Mouse (Mus musculus) MEL-GATA-1-ER (cell line): Measurements from ENCODE around the gene Carmil1.

ENCODE experiments used
- DNase-seq: peaks from one replicate; pipeline ENCODE4 v3.0.0-alpha.2; 2012; ENCODE audit warnings: low read depth; ENCODE audit errors: extremely low read depth

The Carmil1 gene

GRCm38 (mm10) chr13:24280439-24281431 is at the start of gene Carmil1:
Carmil1 (minus strand) TSS chr13:24280795.
- peak; percentile 40 for DNase-seq

- no peak for DNase-seq
These were observed 49.5 kb upstream of the Carmil1 start for GRCm38 (mm10) chr13:24330128-24330527.

DNA sequence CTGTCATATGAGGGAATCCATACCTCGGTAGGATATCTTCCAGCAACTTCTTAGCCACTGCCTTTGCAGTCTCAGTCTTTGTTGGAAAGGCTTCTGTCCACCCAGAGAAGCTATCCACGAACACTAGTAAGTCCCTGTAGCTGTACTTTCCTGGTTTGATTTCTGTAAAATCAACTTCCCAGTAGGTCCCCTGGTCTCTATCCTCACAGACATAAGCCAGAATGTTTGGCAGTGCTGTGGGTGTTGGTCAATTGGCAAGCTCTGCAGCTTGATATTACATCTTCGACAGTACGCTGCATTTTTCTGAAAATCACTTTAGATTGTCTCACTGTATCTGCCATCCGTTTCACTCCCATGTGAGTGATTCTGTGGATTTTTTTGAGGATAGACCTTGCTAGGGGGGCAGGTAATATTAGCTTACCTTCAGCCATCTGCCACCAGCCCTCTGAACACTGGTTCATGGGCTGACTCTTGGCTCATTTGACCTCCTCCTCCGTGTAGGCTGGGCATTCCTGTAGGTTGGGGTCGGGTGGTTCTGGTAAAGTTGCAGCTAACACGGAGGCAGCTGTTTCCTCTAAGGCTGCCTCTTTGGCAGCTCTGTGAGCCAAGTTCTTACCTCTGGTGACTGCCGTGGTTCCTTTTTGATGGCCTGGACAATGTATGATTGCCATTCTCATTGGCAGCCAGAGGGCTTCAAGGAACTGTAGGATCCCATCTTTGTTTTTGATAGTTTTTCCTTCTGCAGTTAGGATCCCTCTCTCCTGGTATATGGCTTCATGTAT is 47.6 kb upstream of the Carmil1 start:
- DNase-seq: no peak

GRCm38 (mm10) chr13:24327201-24327600 is 46.6 kb upstream of the Carmil1 start, which contains the start of gene Cmah:
Cmah (plus strand) TSS chr13:24327404.
- no peak for DNase-seq

GRCm38 (mm10) chr13:24321313-24321712 is 40.7 kb upstream of the Carmil1 start:
- no peak for DNase-seq

DNA sequence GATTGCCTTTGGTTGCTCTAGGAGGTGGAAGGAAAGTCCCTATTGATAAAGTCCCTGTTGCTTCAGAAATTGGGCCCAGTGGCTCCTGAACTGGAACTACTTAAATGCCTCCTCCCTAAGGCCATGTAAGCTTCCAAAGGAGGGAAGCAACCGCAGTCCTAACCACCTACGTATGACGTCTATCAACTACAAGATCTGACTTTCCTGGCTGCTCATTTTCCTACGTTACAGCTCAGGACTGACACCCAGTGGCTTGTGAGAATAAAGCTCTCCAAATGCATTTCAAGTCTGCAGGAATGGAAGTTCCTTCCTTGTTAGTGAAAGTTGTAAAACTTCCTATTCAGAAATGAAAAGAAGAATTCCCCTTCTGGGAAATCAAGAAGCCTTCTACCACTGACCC is 38.0 kb upstream of the Carmil1 start:
- DNase-seq: no peak

GRCm38 (mm10) chr13:24316563-24316962 is 36.0 kb upstream of the Carmil1 start:
- no peak for DNase-seq

DNA sequence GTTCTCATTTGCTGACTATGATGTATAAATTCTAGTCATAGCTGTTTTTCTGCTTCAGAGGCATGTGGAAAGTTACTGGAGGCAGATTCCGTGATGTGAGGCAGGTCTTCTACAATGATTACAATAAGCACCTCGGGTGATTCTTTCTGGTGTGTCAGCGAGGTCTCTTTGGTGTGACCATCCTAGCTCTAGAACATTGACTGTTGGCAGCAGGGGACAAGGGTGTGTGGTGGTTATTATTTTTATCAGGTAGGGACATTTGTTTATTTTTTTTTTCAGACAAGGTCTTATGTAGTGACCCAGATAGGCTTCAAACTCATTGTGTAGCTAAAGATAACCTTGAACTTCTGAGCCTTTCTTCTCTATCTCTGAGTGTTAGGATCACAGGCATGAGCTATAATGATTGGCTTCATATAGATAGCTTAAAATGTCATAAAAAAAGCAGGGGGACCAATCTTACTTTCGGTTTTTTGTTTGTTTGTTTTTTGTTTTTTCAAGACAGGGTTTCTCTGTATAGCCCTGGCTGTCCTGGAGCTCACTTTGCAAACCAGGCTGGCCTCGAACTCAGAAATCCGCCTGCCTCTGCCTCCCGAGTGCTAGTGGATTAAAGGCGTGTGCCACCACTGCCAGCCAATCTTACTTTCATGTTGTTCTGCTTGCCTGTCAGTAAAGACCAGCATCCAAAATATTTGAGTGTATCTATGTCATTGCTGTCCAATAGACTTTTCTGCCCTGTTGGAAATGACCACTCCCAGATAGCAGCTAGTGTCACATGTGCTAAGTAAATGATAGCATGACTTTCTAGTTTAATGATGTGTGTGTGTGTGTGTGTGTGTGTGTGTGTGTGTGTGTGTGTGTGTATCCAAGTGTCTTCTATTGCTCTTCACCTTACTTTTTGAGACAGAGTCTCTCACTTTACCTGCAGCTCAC is 30.7 kb upstream of the Carmil1 start:
- DNase-seq: no peak

GRCm38 (mm10) chr13:24306248-24306647 is 25.7 kb upstream of the Carmil1 start:
- DNase-seq: no peak

GRCm38 (mm10) chr13:24305486-24305885 is 24.9 kb upstream of the Carmil1 start:
- DNase-seq: no peak

DNA sequence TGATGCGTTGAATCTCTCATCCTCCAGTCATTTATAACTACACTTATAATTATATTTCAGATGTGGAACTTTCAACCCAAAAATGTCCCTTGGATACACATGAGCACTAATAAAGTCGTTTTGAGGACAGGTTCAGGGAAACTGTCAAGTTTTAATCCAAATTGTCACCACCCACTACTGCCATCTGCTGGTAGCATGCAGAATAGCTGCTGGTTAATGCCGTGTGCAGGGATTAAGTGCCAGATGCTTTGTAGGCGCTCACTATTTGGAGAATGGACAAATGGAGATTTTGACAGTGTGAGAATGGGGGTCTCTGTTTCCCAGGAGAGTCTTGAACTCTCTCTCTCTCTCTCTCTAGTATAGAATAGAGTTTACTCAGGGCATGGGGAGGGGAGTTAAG is 16.7 kb upstream of the Carmil1 start:
- DNase-seq: peak; percentile 36

GRCm38 (mm10) chr13:24287381-24287780 is 6.8 kb upstream of the Carmil1 start:
- no peak for DNase-seq

DNA sequence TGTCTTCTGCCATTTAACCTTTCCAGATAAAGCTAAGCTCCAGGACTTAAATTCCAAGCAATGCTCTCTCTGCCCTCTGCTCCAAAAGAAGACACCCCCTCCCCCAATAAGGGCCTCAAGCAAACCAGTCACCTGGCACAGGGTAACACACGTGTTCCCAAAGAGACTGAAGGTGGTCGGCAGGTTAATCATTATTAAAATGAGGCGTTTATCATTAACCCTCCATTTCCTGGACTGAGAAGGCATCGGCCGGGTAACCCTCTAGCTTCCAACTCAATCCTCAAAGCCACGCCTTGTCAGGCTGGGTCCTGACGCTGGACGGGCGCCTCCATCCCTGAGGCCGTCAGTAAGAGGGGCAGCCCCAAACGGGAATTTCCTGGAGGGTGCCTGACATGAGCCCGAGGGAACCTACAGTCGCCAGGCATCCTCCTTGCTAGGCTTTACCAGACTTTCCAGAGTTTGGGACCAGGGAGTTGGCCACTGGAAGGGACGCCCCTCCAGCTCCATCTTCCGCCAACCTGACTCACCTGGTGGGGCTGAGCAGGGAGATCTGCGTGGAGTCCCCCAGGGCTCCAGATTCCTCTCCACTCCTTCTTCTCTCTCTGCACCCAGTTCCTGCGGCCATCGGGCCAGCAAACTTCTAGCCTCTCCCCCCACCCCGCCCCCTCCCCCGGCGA is 695 bp downstream of the Carmil1 start:
- no peak for DNase-seq

GRCm38 (mm10) chr13:24279407-24279761 is 1.2 kb downstream of the Carmil1 start:
- no peak for DNase-seq

GRCm38 (mm10) chr13:24272740-24273377 is 7.7 kb downstream of the Carmil1 start:
- DNase-seq: no peak

DNA sequence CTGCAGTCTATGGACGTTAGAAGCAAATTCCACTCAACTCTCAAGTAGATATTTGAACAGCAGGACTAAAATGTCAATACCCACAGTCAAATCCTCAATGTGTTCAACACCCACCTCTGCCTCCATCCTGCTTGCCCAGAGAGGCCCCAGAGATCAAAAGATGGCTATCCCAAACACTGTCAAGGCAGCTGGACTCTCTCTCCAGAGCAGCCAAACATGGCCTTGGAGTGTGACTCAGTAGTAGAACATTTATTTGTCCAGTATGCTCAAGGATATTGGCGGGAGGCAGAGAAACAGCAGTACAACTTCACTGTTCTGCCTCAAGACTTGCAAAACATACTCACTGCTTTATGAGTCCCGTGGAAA is 11.5 kb downstream of the Carmil1 start:
- no peak for DNase-seq

DNA sequence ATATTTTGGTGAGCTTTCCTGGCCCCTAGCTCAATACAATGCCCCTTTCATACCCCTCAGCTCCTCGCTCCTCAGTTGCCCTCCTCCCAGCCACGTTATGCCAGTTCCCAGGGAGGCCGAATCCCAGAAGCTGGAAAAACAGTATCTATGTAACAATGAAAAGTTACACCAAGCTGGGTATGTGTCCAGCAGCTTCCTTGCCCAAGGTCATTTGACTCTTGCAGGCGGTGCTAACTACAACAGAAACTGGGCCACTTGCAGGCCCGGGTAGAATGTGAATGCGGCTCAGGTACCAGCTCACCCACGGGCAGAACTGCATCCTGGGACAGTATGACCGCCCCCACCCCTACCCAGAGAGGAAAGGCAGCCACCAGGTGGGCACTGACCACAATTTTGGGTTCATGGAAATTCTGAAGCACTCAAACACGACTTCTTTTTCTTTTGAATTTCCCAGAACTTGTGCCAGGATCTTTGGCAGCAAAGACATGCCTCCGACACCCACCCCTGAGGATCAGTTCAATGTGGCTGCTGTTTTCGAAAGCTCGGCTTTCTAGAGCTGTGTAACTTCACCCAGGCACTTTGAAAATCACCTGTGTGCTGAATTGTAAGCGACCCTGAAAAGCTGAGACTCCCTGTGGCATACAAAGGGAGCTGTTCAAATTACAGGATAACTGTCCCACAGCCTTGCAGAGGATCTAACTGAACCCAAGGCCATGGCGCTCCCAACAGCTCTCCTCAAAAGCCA is 12.1 kb downstream of the Carmil1 start:
- no peak for DNase-seq

- DNase-seq: no peak
These were observed 15.8 kb downstream of the Carmil1 start for GRCm38 (mm10) chr13:24264760-24265159.

DNA sequence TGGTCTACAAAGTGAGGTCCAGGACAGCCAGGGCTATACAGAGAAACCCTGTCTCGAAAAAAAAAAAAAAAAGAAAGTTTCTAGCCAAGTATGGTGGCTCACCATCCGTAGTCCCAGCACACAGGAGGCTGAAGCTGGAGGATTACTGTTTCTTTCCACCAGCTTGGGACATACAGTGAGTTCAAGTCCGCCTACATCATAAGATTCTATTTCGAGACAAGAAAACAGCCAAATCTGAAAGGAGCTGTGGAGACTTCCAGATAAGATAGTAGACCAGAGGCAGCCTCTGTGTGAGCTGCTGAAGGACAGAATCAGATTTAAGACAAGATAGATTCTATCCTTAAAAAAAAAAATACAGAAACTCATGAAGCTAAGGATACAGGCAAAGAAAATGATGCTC is 17.0 kb downstream of the Carmil1 start:
- no peak for DNase-seq
